Mouse (Mus musculus): ENCODE data around the gene Mrps16. TPM values are rescaled to one million over a fixed set of nuclear protein-coding genes. Genes with fewer than 3 reads are reported as not detected.

The Mrps16 gene
- 10 to 100 TPM; 56.2 to 74.9 (median 67.5) TPM for total RNA-seq (2022)

DNA sequence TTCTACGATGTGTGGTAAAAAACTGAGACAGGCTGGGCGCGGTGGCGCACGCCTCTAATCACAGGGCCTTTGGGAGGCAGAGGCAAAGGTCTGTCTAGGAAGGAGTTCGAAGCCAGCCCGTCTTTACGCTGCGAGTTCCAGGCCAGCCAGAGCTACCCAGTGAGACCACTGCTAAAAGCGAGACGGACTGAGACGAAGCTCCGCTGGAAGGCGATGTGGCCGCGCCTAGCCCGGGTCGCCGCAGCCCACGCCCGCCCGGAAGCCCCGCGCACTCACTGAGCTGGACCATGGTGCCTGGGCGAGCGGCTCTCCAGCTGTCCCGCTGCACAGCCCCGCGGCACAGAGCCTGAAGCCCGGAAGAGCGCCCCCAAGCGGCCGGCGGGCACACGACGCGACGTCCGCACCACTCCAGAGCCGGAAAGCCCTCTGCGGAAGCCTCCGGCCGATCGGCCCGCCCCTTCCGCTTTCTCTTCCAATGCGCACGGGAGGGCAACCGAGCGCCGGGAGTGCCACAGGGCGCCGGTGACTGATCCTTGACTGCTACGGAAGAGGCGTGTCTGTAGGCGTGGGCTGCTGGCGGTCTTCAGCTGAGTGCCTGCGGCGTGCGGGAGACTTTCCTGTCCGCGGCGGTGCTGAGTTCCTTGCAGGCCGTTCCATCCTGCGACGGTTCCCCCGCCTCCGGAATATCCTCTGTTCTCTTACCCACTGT is at the start of gene Mrps16:
Gene Mrps16, minus strand, starts transcription at position 430 of the 709 bp plus-strand sequence.
- DNase-seq: peak; percentile 96

DNA sequence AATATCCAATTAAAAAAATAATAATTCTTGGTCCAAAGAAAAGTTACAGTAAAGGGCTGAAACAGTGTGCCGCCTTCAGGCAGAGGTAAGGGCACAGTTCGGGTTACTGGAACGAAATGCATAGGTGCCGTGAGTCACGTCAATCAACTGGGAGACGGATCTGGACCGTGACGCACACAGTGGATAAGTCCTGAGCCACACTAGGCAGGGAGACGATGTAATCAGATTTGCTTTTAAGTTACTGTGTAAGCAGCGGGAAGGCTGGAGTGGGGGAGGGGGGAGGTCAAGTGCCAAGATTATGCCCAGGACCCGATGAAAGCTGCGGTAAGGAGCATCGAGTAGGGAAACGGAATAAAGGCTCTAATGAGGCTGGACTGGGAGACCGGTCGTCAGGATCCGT is 48.8 kb upstream of the Mrps16 start:
- no peak for DNase-seq

GRCm38 (mm10) chr14:20436976-20437375 is 43.5 kb upstream of the Mrps16 start:
- no peak for DNase-seq

DNA sequence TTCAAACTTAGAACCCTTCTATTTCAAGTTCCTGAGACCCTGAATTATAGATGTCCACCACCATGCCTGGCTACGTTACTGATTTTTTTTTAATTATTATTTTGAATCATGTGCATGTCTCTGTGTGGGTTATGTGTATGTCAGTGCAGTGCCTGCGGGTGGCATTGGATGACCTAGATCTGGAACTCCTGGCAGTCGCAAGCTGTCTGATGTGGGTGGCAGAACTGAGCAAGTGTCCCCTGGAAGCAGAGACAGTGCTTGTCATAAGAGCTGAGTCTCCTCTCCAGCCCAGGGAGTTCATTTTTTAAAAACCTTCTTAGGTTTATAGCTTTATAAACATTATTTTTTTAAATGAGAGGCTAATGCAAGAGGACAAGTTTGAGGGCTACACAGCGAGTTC is 39.0 kb upstream of the Mrps16 start:
- DNase-seq: no peak

- DNase-seq: no peak
These were observed 38.3 kb upstream of the Mrps16 start for GRCm38 (mm10) chr14:20431726-20432125.

- no peak for DNase-seq
These were observed 36.4 kb upstream of the Mrps16 start for GRCm38 (mm10) chr14:20429833-20430232.

DNA sequence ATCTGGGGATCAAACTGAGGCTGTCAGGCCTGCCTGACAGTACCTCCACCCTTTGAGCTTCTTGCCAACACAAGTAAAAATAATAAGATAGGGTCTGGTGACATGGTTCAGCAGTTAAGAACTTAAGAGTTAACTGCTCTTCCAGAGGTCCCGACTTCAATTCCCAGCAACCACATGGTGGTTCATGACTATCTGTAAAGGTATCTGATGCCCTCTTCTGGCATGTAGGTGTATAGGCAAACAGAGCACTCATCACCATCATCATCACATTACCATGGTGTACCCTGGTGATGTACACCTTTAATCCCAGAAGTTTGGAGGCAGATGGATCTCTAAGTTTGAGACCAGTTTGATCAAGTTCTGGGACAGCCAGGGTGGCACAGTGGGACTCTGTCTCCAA is 35.2 kb upstream of the Mrps16 start:
- no peak for DNase-seq

GRCm38 (mm10) chr14:20423046-20423445 is 29.6 kb upstream of the Mrps16 start:
- no peak for DNase-seq

- no peak for DNase-seq
These were observed 28.8 kb upstream of the Mrps16 start for GRCm38 (mm10) chr14:20422257-20422656.

DNA sequence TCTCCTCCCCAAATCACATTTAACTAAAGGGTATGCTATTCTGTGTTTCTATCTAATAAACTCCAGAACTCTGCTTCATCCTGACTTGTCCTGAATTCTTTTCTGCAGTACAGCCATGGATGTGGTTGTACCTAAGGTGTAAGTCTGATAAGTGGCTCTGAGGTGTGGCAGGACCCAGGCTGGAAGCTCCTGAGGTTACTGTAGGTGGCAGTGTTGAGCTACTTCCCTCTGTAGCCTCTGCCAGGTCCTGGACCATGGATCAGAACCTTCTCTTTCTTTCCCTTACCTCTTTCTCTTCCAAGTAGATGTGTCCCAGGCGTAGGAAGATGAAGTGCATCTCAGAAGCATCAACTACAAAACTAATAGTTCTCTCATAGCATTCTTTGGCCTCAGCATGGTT is 6.6 kb upstream of the Mrps16 start:
- no peak for DNase-seq

- no peak for DNase-seq
These were observed 5.4 kb upstream of the Mrps16 start for GRCm38 (mm10) chr14:20398864-20399263.

DNA sequence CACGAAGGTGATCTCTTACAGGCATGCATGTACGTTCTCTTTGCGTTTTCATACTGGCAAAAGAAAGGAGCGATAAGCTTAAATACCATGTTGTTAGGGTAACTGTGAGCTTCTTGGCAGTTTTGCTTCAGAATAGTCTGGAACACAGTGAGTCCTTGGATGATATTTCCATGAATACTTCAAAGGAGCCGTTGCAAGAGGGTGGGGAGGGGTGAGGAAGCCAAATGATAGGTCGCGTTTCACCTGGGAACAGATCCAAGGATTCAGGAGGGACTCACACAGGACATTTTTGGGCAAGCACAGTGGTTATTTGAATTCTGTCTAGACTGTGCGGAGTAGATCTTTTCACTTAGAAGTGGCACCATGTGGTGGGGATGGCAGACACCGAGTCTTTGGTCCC is 3.8 kb upstream of the Mrps16 start:
- no peak for DNase-seq

DNA sequence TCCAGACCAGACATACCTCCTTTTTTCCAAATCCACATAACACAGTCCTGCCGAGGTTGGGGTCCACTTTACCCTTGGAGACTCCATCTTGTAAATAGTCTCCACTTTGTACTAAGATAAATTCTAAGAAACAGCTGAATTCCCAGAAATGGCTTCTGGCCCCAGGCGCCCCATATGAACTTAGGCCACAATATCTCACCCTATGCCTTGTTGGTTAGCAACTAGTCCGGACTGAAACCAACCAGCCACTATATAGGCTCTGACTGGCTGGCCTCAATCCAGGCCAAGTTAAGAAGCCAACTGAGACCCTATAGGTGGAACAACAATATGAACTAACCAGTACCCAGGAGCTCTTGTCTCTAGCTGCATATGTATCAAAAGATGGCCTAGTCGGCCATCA is 1.1 kb downstream of the Mrps16 start:
- DNase-seq: no peak

GRCm38 (mm10) chr14:20389446-20390079 is 3.9 kb downstream of the Mrps16 start:
- no peak for DNase-seq

DNA sequence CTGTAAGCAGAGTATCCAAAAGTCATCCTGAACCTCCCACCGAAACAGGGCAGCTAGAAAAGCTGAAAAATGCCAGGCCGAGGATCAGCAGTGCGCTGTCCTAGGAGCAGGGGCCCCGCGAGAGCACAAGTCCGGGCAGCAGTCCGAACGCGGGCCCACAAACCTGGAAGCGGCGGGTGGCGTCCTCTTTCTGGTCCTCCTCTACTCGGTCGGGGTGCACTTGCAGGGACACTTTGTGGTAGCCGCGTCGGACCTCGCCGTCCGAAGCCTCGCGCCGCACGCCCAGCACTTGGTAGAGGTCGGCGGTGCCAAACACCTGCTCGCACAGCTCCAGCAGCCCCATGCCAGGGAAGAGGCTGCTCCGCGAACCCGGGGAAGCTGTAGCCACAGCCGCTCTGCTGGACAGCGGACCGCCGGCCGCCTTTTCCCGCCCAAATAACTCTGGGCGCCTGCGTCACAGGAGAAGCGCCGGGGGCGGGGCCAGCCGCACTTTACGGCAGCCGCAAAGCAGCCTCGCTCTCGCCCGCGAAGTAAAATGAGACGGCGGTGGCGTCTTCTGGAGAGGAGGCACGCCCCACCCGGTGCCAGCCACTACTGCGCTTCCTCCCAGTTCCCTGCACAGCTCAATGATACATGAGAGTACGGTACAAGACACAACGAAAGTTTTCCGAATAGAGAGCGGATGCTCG is 4.8 kb downstream of the Mrps16 start, which contains the start of gene Dnajc9:
Gene Dnajc9, minus strand, starts transcription at position 470 of the 689 bp plus-strand sequence.
- DNase-seq: peak; percentile 92

DNA sequence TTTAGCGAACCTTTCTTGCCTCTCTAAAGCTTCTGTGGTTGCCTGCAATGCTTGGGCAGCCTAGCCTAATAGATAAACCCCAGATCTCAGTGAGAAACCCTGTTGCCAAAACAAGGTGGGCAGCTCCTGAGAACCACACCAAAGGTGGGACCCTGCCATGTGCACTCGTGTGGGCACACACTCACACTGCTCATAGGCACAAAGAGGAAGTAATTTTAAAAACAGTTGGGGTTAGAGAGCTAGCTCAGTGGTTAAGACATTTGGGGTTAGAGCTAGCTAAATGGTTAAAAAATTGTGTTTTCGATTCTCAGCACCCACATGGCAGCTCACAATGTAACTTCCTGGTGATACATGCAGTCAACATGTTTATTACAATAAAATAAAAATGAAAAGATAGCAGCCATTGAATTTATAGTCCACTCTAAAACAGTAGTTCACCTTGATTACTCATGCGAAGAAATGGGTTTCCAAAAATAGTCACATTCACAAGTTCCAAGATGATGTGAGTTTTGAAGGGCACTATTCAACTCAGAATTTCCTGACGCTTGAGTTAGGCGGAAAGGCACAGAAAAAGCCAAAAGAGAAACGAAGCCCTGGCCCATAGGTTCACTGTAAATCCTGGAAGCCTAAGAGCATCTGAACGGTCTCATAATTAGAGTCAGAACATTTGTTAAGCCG is 13.5 kb downstream of the Mrps16 start:
- DNase-seq: no peak

DNA sequence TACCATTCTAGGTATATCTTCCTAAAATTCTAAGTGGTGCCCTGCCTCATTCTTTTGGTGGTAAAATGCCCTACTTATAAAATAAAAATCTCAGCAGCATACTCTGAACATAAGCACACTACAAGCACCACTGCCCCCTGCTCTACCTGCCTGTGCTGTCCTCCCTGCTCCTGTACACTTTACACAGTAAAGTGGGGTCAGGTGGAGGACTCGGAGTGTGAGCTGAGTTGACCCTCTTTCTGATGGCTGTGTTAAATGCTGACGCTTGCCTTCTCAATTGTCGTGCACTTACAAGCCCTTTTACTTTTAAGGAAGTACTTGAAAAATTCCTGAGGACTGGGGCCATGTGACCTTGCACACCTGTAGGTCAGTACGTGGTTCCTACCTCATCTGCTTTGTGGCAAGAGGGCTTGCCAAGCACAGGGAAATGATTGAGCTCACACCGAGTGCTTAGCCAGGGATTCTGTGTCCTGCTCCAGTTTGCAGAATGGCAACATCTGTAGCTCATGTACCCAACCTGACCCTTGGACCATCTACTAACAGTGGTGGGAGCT is 14.3 kb downstream of the Mrps16 start:
- DNase-seq: no peak

GRCm38 (mm10) chr14:20378313-20379061 is 14.9 kb downstream of the Mrps16 start:
- peak; percentile 55 for DNase-seq

GRCm38 (mm10) chr14:20377112-20377521 is 16.3 kb downstream of the Mrps16 start:
- DNase-seq: peak; percentile 72

DNA sequence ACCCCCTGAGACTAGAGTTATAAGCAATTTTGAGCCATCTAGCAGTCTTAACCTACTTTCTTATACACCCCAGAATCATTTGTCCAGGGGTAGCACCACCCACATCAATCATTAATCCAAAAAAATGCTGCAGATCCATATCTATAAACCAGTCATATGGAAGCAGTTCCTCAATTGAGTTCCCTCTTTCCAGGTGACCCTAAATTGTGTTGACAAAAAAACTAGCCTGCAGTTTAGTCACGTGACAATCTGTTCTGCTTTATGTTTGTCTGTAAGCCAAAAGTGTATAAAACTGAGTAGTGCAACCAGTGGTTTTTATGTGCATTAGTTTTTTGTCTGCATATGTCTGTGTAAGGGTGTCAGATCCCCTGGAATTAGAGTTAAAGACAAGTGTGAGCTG is 21.6 kb downstream of the Mrps16 start:
- no peak for DNase-seq

- DNase-seq: no peak
These were observed 22.6 kb downstream of the Mrps16 start for GRCm38 (mm10) chr14:20370798-20371197.

GRCm38 (mm10) chr14:20368271-20368670 is 25.2 kb downstream of the Mrps16 start:
- no peak for DNase-seq

All from adrenal gland, adult 8-10 months (tissue).